Mouse (Mus musculus): ENCODE measurements around the gene Tcf7l1. TPM values are rescaled to one million over a fixed set of nuclear protein-coding genes. Genes with fewer than 3 reads are reported as not detected.

Tcf7l1 gene
- polyA plus RNA-seq, 1 experiment from 2014 or later = 5.3 TPM

DNA sequence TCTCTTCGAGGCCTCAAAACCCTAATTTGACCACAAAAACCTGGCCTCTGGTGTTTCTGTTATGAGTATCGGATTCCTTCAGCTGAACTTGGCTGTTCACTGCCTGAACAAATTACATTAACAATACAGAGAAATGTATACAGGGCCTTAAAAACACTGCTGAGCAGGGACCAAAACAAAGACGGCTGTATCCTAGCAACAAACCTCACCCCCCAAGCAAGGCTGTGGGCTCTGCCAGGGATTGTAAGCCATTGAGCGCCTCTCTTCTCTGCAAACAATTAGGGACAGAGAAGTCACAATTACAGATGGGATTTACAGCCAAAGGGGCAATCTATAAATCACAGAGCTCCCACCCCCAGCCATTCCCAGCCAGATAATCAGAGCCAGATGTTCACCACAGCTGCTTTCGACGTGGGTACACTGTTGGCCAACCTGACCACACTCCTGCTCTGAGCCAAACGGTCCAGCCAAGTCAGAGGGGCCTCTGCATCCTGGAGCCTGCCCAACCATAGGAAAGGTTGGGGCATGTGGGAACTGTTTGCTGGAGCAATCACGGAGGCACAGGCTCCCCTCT lies 77.5 kb downstream of the Tcf7l1 start:
- Histone ChIP-seq H3K27me3 (ENCODE audit: control insufficient read depth, insufficient read depth, low read depth, low read length) (no peaks in the 10 kb centered on the region), H3K9ac (ENCODE audit: low read depth, low read length) (no peak overlapping the region), H3K4me3 (ENCODE audit: low read depth, low read length) (no peak overlapping the region), H3K36me3 (ENCODE audit: control insufficient read depth, insufficient read depth) (no peaks in the 10 kb centered on the region), H3K9me3 (replicated peaks; ENCODE audit: control insufficient read depth, low read length) (no peaks in the 10 kb centered on the region), H3K4me2 (ENCODE audit: low read depth, low read length) (no peak overlapping the region), H3K27ac (ENCODE audit: low read length) (no peak overlapping the region), H3K4me1 (ENCODE audit: control insufficient read depth, low read depth, low read length) (no peaks in the 10 kb centered on the region)
- ATAC-seq (ENCODE audit: low read depth) = no peak
- WGBS (ENCODE audit: insufficient replicate concordance) = 33% methylated on average over 8 of the region's 8 CpGs

GRCm38 (mm10) chr6:72710897-72711507 lies 78.1 kb downstream of the Tcf7l1 start:
- Histone ChIP-seq H3K36me3 (ENCODE audit: control insufficient read depth, insufficient read depth) (no peaks in the 10 kb centered on the region), H3K9me3 (replicated peaks; ENCODE audit: control insufficient read depth, low read length) (no peaks in the 10 kb centered on the region), H3K27me3 (ENCODE audit: control insufficient read depth, insufficient read depth, low read depth, low read length) (no peaks in the 10 kb centered on the region), H3K4me3 (ENCODE audit: low read depth, low read length) (no peak overlapping the region), H3K4me2 (ENCODE audit: low read depth, low read length) (no peak overlapping the region), H3K9ac (ENCODE audit: low read depth, low read length) (no peak overlapping the region), H3K27ac (ENCODE audit: low read length) (no peak overlapping the region), H3K4me1 (ENCODE audit: control insufficient read depth, low read depth, low read length) (no peaks in the 10 kb centered on the region)
- ATAC-seq (ENCODE audit: low read depth) = no peak
- 54% methylated on average over 10 of the region's 10 CpGs for WGBS (ENCODE audit: insufficient replicate concordance)

DNA sequence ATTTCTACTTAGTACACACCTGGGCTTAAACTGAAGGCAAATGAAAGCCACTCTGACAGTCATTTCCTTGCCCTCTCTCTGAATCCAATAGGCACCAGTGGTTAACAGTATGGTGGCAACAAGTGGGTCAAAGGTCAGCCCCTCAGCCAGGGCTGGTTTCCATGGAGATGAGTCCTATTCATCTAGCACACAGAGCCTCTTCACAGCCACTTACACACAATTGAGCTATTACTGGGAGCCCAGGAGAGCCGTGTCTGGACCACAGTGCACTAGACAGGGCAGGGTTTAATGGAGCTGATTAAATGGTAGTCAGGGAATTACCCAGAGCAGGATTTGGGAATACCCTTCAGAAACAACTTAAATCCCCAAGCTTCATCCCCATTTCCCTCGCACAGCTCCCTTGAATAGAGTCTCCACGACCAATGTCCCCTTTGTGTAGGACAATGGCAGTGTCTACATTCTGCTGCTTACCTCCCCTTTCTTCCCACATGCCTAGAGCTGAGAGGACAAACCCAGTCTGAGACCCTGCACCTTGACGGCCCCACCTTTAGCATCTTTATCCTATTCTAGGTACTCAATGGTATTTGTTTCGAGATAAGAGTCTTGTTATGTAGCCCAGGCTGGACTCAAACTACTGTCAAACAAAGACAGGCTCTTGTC lies 89.5 kb downstream of the Tcf7l1 start:
- H3K27ac ChIP-seq (ENCODE audit: low read length) = no peak overlapping the region
- WGBS (ENCODE audit: insufficient replicate concordance) = 46% methylated on average over 5 of the region's 5 CpGs
- H3K4me2 ChIP-seq (ENCODE audit: low read depth, low read length) = no peak overlapping the region
- no peak overlapping the region for H3K4me3 ChIP-seq (ENCODE audit: low read depth, low read length)
- H3K36me3 ChIP-seq (ENCODE audit: control insufficient read depth, insufficient read depth) = no peaks in the 10 kb centered on the region
- peaks cover 2% of the 10 kb centered on the region; the same call in 1 of the 2 replicates for H3K4me1 ChIP-seq (ENCODE audit: control insufficient read depth, low read depth, low read length)
- H3K9ac ChIP-seq (ENCODE audit: low read depth, low read length) = no peak overlapping the region
- H3K27me3 ChIP-seq (ENCODE audit: control insufficient read depth, insufficient read depth, low read depth, low read length) = no peaks in the 10 kb centered on the region
- no peaks in the 10 kb centered on the region for H3K9me3 ChIP-seq (replicated peaks; ENCODE audit: control insufficient read depth, low read length)
- ATAC-seq (ENCODE audit: low read depth) = no peak

DNA sequence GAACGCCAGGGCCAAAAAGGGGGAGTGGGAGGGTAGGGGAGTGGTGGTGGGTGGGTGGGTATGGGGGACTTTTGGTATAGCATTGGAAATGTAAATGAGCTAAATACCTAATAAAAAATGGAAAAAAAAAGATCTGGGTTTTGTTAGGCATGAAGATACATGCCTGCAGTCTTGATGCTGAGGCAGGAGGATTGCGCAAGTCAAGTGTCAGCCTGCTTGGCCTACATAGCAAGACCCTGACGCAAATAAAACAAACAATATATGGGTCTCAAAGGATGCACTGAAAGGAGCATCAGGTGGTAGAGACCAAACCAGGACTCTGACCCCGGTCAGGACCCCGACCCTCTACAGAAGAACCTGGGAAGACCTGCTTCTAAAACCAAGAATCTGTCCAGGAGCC lies 90.5 kb downstream of the Tcf7l1 start:
- Histone ChIP-seq H3K4me1 (ENCODE audit: control insufficient read depth, low read depth, low read length) (peaks cover 2% of the 10 kb centered on the region; the same call in 1 of the 2 replicates), H3K9ac (ENCODE audit: low read depth, low read length) (no peak overlapping the region), H3K4me2 (ENCODE audit: low read depth, low read length) (no peak overlapping the region), H3K27ac (ENCODE audit: low read length) (no peak overlapping the region), H3K9me3 (replicated peaks; ENCODE audit: control insufficient read depth, low read length) (no peaks in the 10 kb centered on the region), H3K27me3 (ENCODE audit: control insufficient read depth, insufficient read depth, low read depth, low read length) (no peaks in the 10 kb centered on the region), H3K36me3 (ENCODE audit: control insufficient read depth, insufficient read depth) (no peaks in the 10 kb centered on the region), H3K4me3 (ENCODE audit: low read depth, low read length) (no peak overlapping the region)
- 73% methylated on average over 5 of the region's 5 CpGs for WGBS (ENCODE audit: insufficient replicate concordance)
- ATAC-seq (ENCODE audit: low read depth) = no peak

DNA sequence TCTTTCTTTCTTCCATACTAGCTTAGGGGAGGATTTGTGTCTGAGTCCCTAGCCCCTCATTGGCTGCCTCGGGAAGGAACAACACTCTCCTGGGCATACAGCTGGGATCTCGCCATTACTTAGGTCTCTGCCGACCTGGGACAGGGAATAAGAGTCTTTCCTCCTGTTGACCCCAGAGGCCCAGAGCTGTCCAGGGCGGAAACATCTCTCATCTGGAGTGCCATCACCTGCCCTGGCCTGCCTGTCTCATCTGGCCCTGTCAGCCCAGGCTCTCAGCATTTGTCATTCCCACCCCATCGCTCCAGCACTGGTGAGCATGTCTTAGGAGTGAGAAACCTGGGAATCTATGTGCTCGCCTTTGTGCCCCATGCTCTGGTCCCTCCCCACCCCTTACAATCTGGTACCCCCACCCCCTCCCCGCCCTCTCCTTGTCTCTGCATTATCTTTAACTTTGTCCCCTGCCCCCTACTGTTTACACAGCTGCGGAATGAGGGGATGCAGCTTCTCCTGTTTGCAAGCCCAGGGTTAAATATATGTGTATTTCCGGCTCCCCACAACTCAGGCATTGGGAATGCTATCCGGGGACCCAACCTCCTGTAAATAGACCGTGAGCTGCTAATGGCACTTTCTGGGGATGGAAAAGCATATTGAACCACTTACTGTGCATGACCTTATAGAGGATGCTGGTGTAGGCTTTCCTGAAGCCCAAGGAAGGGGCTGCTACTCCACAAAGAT lies 92.3 kb downstream of the Tcf7l1 start:
- H3K27me3 ChIP-seq (ENCODE audit: control insufficient read depth, insufficient read depth, low read depth, low read length) = no peaks in the 10 kb centered on the region
- H3K36me3 ChIP-seq (ENCODE audit: control insufficient read depth, insufficient read depth) = no peaks in the 10 kb centered on the region
- H3K4me1 ChIP-seq (ENCODE audit: control insufficient read depth, low read depth, low read length) = peaks cover 2% of the 10 kb centered on the region; the same call in 1 of the 2 replicates
- H3K9ac ChIP-seq (ENCODE audit: low read depth, low read length) = no peak overlapping the region
- no peak overlapping the region for H3K4me2 ChIP-seq (ENCODE audit: low read depth, low read length)
- H3K4me3 ChIP-seq (ENCODE audit: low read depth, low read length) = no peak overlapping the region
- no peak overlapping the region for H3K27ac ChIP-seq (ENCODE audit: low read length)
- no peak for ATAC-seq (ENCODE audit: low read depth)
- no peaks in the 10 kb centered on the region for H3K9me3 ChIP-seq (replicated peaks; ENCODE audit: control insufficient read depth, low read length)
- 36% methylated on average over 11 of the region's 11 CpGs for WGBS (ENCODE audit: insufficient replicate concordance)

DNA sequence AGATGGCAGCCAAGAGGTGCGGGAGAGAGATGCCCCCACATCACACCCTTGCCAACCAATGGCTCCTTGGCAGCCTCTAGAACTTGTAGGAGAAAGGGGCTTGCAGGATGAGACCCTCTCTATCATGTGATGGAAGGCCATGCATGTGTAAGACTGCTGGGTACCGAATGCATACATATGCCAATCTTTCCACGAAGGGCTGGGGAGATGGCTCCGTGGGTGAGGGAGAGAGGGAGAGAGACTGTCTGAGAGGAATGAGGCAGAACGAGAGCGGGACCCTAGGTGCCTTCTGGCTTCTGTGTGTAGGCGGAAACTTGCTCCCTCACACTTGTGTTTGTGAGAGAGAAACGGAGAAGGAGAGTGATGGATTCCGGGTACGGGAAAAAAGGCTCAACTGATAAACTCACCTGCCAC lies 94.3 kb downstream of the Tcf7l1 start:
- ATAC-seq (ENCODE audit: low read depth) = no peak
- no peaks in the 10 kb centered on the region for H3K9me3 ChIP-seq (replicated peaks; ENCODE audit: control insufficient read depth, low read length)
- H3K27ac ChIP-seq (ENCODE audit: low read length) = 0 out of 2 replicates have a peak overlapping the region, but pooled peaks have one; percentile 1
- H3K27me3 ChIP-seq (ENCODE audit: control insufficient read depth, insufficient read depth, low read depth, low read length) = no peaks in the 10 kb centered on the region
- H3K4me1 ChIP-seq (ENCODE audit: control insufficient read depth, low read depth, low read length) = peaks cover 2% of the 10 kb centered on the region; the same call in 1 of the 2 replicates
- H3K9ac ChIP-seq (ENCODE audit: low read depth, low read length) = no peak overlapping the region
- 56% methylated on average over 10 of the region's 10 CpGs for WGBS (ENCODE audit: insufficient replicate concordance)
- no peak overlapping the region for H3K4me2 ChIP-seq (ENCODE audit: low read depth, low read length)
- no peak overlapping the region for H3K4me3 ChIP-seq (ENCODE audit: low read depth, low read length)
- H3K36me3 ChIP-seq (ENCODE audit: control insufficient read depth, insufficient read depth) = no peaks in the 10 kb centered on the region

DNA sequence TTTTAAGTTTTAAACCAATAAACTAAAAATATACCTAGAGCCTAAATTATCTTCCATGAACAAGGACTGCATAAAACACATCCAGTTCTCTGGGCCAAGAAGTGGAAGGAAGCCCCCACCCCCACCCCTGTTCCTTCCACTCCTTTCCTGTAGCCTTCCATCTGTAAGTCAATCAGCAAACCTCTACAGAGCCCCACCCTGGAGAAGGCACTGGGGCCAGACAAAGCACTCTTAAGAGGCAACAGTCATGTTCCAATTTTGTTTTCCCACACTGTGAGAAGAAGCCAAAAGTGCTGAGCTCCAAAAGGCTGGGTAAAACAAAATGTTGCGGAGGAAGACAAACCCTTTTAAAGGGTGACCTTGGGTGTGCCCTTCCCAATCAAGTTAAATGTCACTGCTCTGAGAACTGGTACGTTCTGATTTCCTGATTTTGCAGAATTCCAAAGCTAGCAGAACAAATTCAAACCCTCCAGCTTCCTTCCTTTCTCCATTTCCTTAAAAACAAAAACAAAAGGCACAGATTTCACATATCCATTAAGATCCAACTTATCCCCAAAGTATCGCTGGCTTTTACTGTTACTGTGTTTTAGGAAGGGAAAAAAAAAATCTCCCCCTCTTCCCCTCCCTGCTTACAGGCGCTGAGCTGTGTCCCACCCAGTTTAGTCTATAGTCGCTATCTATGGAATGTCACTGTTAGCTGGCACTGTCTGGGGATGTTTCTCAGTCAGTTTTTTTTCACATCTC lies 94.8 kb downstream of the Tcf7l1 start:
- peaks cover 2% of the 10 kb centered on the region; the same call in 1 of the 2 replicates for H3K4me1 ChIP-seq (ENCODE audit: control insufficient read depth, low read depth, low read length)
- no peak for ATAC-seq (ENCODE audit: low read depth)
- H3K4me3 ChIP-seq (ENCODE audit: low read depth, low read length) = no peak overlapping the region
- no peak overlapping the region for H3K4me2 ChIP-seq (ENCODE audit: low read depth, low read length)
- no peaks in the 10 kb centered on the region for H3K27me3 ChIP-seq (ENCODE audit: control insufficient read depth, insufficient read depth, low read depth, low read length)
- no peaks in the 10 kb centered on the region for H3K36me3 ChIP-seq (ENCODE audit: control insufficient read depth, insufficient read depth)
- H3K9ac ChIP-seq (ENCODE audit: low read depth, low read length) = no peak overlapping the region
- H3K27ac ChIP-seq (ENCODE audit: low read length) = no peak overlapping the region
- WGBS (ENCODE audit: insufficient replicate concordance) = 32% methylated on average over 5 of the region's 5 CpGs
- no peaks in the 10 kb centered on the region for H3K9me3 ChIP-seq (replicated peaks; ENCODE audit: control insufficient read depth, low read length)

- Histone ChIP-seq H3K27me3 (ENCODE audit: control insufficient read depth, insufficient read depth, low read depth, low read length) (no peaks in the 10 kb centered on the region), H3K4me2 (ENCODE audit: low read depth, low read length) (no peak overlapping the region), H3K9ac (ENCODE audit: low read depth, low read length) (no peak overlapping the region), H3K27ac (ENCODE audit: low read length) (no peak overlapping the region), H3K4me1 (ENCODE audit: control insufficient read depth, low read depth, low read length) (peaks cover 2% of the 10 kb centered on the region; the same call in 1 of the 2 replicates), H3K36me3 (ENCODE audit: control insufficient read depth, insufficient read depth) (no peaks in the 10 kb centered on the region), H3K9me3 (replicated peaks; ENCODE audit: control insufficient read depth, low read length) (no peaks in the 10 kb centered on the region), H3K4me3 (ENCODE audit: low read depth, low read length) (no peak overlapping the region)
- 47% methylated on average over 6 of the region's 6 CpGs for WGBS (ENCODE audit: insufficient replicate concordance)
- no peak for ATAC-seq (ENCODE audit: low read depth)
These were observed 96.6 kb downstream of the Tcf7l1 start for GRCm38 (mm10) chr6:72692469-72692868.
